Mouse (Mus musculus): ENCODE data around the gene Emsy.

DNA sequence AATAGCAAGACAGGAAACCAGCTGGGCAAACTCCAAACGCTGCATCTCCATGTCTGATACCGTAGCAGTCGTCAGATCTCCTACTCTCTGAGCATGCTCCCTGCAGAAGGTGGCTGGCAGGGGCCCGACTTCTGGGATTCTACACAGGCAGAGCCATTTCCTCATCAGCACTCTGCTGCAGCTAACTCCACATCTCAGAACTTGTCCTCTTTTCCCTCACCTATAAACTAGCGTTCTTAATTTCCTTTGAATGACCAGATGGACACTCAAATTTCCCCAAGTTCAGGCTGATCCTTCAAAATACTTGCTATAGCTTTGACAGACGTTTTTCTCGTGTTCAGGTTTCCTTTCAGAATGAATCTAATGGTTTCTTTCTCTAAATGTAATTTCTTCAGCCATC lies 45.2 kb upstream of the Emsy start:
- TF ChIP-seq CTCF (conservative IDR thresholded peaks at IDR 0.05 in 1 of 2, IDR thresholded peaks at IDR 0.05 in 1 of 2; ENCODE audit: low read depth in 2 of 2, low read length in 2 of 2) (no peak), POLR2AphosphoS2 (IDR thresholded peaks at IDR 0.05; ENCODE audit: low read depth, low read length) (no peak), RCOR1 (conservative IDR thresholded peaks at IDR 0.05; ENCODE audit: low read depth, low read length) (no peak), USF1 (IDR thresholded peaks at IDR 0.05; ENCODE audit: low read depth, low read length) (no peak), ZKSCAN1 (IDR thresholded peaks at IDR 0.05; ENCODE audit: borderline replicate concordance, low read depth, low read length) (no peak), ZNF384 (IDR thresholded peaks at IDR 0.05; ENCODE audit: low read depth, low read length) (no peak), POLR2A (IDR thresholded peaks at IDR 0.05; ENCODE audit: low read depth, low read length) (peak; percentile 46), CHD1 (IDR thresholded peaks at IDR 0.05; ENCODE audit: low read depth, low read length) (no peak), E2F4 (IDR thresholded peaks at IDR 0.05; ENCODE audit: insufficient replicate concordance, low read depth, low read length) (no peak), BHLHE40 (IDR thresholded peaks at IDR 0.05; ENCODE audit: low read depth, low read length) (no peak), MEF2A (IDR thresholded peaks at IDR 0.05; ENCODE audit: borderline replicate concordance, low read depth, low read length) (no peak), JUN (IDR thresholded peaks at IDR 0.05; ENCODE audit: insufficient read depth, low read depth, low read length) (no peak), EP300 (IDR thresholded peaks at IDR 0.05; ENCODE audit: low read length) (no peak)

Measured in CH12.LX (cell line).